Mouse (Mus musculus): ENCODE results near the gene Cdr2l.

GRCm38 (mm10) chr11:115398085-115398484 is 16.4 kb downstream of the Cdr2l start:
- TF ChIP-seq POLR2A (IDR thresholded peaks at IDR 0.05; ENCODE audit: extremely low read depth, insufficient read depth, low read length) (no peak), CTCF (IDR thresholded peaks at IDR 0.05; ENCODE audit: extremely low read depth, insufficient read depth, low read length) (no peak)

Measured in cortical plate, adult 2 months (tissue).